Mouse (Mus musculus) midbrain, embryonic 12.5 days (tissue): ENCODE results near the gene Fancc. TPM values are rescaled to one million over a fixed set of nuclear protein-coding genes. Genes with fewer than 3 reads are reported as not detected.
A peak's percentile ranks its signal among the peaks of the same experiment; 100 is the strongest.

Experiments used
- ATAC-seq: fragments of 200-750 bp; cut with Nextera tagmentation; 2 replicates; pipeline ENCODE4 v1.8.0; 2017; ENCODE audit warnings: low read depth, moderate TSS enrichment, moderate library complexity; ENCODE audit not compliant: low FRiP score
- H3K27ac ChIP-seq: fragments of 300-500 bp; sonication (generic); replicated peaks from 2 replicates; pipeline ENCODE4 v1.5.1; 2016; ENCODE audit warnings: mild to moderate bottlenecking
- H3K27me3 ChIP-seq: fragments of 300-500 bp; sonication (generic); 2 replicates; pipeline ENCODE4 v1.6.1; 2016; ENCODE audit warnings: mild to moderate bottlenecking
- H3K36me3 ChIP-seq: fragments of 300-500 bp; sonication (generic); 2 replicates; pipeline ENCODE4 v1.6.1; 2016
- H3K4me1 ChIP-seq: fragments of 300-500 bp; sonication (generic); 2 replicates; pipeline ENCODE4 v1.6.1; 2016
- H3K4me2 ChIP-seq: fragments of 300-500 bp; sonication (generic); replicated peaks from 2 replicates; pipeline ENCODE4 v1.6.1; 2016; ENCODE audit warnings: mild to moderate bottlenecking, moderate library complexity
- H3K4me3 ChIP-seq: fragments of 300-500 bp; sonication (generic); 2 replicates; pipeline ENCODE4 v1.5.1; 2016; ENCODE audit warnings: mild to moderate bottlenecking
- H3K9ac ChIP-seq: fragments of 300-500 bp; sonication (generic); replicated peaks from 2 replicates; pipeline ENCODE4 v1.6.1; 2016; ENCODE audit warnings: mild to moderate bottlenecking, moderate library complexity
- H3K9me3 ChIP-seq: fragments of 300-500 bp; sonication (generic); 2 replicates; pipeline ENCODE4 v1.6.1; 2016; ENCODE audit warnings: mild to moderate bottlenecking
- WGBS: fragments of 180-500 bp; shearing (Covaris S2); methylation state at CpG from one replicate; pipeline ENCODE4 v1.1.7; 2016; 5-methylcytosine and 5-hydroxymethylcytosine counted together
- polyA plus RNA-seq: library from polyadenylated mRNA; unstranded; fragments of >200 nt; fragmentation: Nextera tagmentation; extraction: Ambion mirVana; gene quantifications from 2 replicates; pipeline ENCODE4 v1.2.1, GENCODE M21; 2016

Fancc gene
- polyA plus RNA-seq, 1 experiment from 2014 or later, result 24.8 TPM

GRCm38 (mm10) chr13:63339946-63340345, 157.1 kb downstream of the Fancc start:
- WGBS, result 93% methylated on average over 4 of the region's 4 CpGs
- Histone ChIP-seq H3K9me3 (no peaks in the 10 kb centered on the region), H3K27ac (no peak overlapping the region), H3K9ac (no peak overlapping the region), H3K36me3 (peaks cover 3% of the 10 kb centered on the region; the same call in 1 of the 2 replicates), H3K4me3 (no peak overlapping the region), H3K4me2 (no peak overlapping the region), H3K4me1 (peaks cover 20% of the 10 kb centered on the region), H3K27me3 (peaks cover 11% of the 10 kb centered on the region)
- no peak for ATAC-seq

GRCm38 (mm10) chr13:63337239-63337960, 159.7 kb downstream of the Fancc start:
- Histone ChIP-seq H3K4me2 (no peak overlapping the region), H3K36me3 (peaks cover 3% of the 10 kb centered on the region; the same call in 1 of the 2 replicates), H3K27me3 (peaks cover 16% of the 10 kb centered on the region), H3K9ac (no peak overlapping the region), H3K4me3 (no peak overlapping the region), H3K4me1 (peaks cover 20% of the 10 kb centered on the region), H3K27ac (no peak overlapping the region), H3K9me3 (no peaks in the 10 kb centered on the region)
- 61% methylated on average over 8 of the region's 8 CpGs for WGBS
- ATAC-seq, result no peak

- no peak overlapping the region for H3K4me2 ChIP-seq
- 0 out of 2 replicates have a peak overlapping the region, but pooled peaks have one; percentile 47 for H3K27ac ChIP-seq
- H3K4me3 ChIP-seq, result no peak overlapping the region
- peaks cover 16% of the 10 kb centered on the region for H3K27me3 ChIP-seq
- peaks cover 3% of the 10 kb centered on the region; the same call in 1 of the 2 replicates for H3K36me3 ChIP-seq
- ATAC-seq, result peak; percentile 78
- H3K4me1 ChIP-seq, result peaks cover 20% of the 10 kb centered on the region
- 25% methylated on average over 7 of the region's 7 CpGs for WGBS
- no peaks in the 10 kb centered on the region for H3K9me3 ChIP-seq
- no peak overlapping the region for H3K9ac ChIP-seq
These were observed 160.7 kb downstream of the Fancc start for GRCm38 (mm10) chr13:63336335-63336734.

GRCm38 (mm10) chr13:63335421-63336134, 161.5 kb downstream of the Fancc start:
- no peak overlapping the region for H3K4me2 ChIP-seq
- H3K36me3 ChIP-seq, result peaks cover 3% of the 10 kb centered on the region; the same call in 1 of the 2 replicates
- H3K27ac ChIP-seq, result no peak overlapping the region
- H3K9ac ChIP-seq, result no peak overlapping the region
- peaks cover 16% of the 10 kb centered on the region for H3K27me3 ChIP-seq
- ATAC-seq, result no peak
- H3K4me1 ChIP-seq, result peaks cover 22% of the 10 kb centered on the region
- 60% methylated on average over 4 of the region's 4 CpGs for WGBS
- no peaks in the 10 kb centered on the region for H3K9me3 ChIP-seq
- no peak overlapping the region for H3K4me3 ChIP-seq

DNA sequence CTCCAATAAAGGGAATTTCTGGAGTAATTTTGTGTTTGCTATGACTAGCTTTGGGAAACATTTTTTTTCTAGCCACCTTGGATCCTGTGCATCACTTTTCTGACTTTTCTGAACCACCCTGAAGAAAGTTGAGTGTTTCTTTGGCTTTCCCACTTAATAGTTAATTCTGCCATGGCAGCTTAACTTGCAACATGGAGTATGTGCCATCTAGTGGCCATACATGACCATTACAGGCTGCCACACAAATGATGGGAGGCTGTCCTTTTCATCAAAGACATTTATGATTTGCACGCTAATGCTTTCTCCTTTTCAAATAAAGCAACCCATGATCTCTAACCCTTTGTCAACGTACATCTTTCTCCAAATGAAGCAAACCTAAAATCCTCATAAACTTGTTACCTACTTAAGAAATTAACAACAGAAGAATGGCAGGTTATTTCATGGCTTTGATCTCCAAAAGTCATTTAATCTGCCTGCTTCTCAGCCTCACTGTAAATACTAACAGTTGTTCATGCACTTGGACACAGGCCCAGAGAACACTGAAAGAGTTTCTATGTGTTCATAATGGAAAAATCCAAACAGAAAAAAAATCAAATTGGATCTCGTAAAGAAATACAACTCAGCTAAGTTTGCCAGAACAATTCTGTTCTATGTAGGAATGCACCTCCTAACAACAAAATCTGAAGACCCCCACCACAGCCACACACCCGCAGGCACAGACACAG, 164.3 kb downstream of the Fancc start:
- Histone ChIP-seq H3K4me1 (peaks cover 32% of the 10 kb centered on the region), H3K4me2 (no peak overlapping the region), H3K9ac (no peak overlapping the region), H3K27ac (no peak overlapping the region), H3K4me3 (no peak overlapping the region), H3K36me3 (no peaks in the 10 kb centered on the region), H3K9me3 (no peaks in the 10 kb centered on the region), H3K27me3 (peaks cover 7% of the 10 kb centered on the region; the same call in 1 of the 2 replicates)
- no peak for ATAC-seq
- 54% methylated on average over 4 of the region's 4 CpGs for WGBS

- H3K4me3 ChIP-seq, result no peak overlapping the region
- ATAC-seq, result no peak
- H3K4me2 ChIP-seq, result no peak overlapping the region
- no peaks in the 10 kb centered on the region for H3K36me3 ChIP-seq
- WGBS, result 54% methylated on average over 4 of the region's 4 CpGs
- H3K27ac ChIP-seq, result no peak overlapping the region
- H3K27me3 ChIP-seq, result peaks cover 7% of the 10 kb centered on the region; the same call in 1 of the 2 replicates
- no peak overlapping the region for H3K9ac ChIP-seq
- no peaks in the 10 kb centered on the region for H3K9me3 ChIP-seq
- H3K4me1 ChIP-seq, result peaks cover 19% of the 10 kb centered on the region
These were observed 165.7 kb downstream of the Fancc start for GRCm38 (mm10) chr13:63331379-63331778.

GRCm38 (mm10) chr13:63330236-63330860, 166.7 kb downstream of the Fancc start:
- WGBS, result 25% methylated on average over 9 of the region's 9 CpGs
- no peak overlapping the region for H3K9ac ChIP-seq
- no peak for ATAC-seq
- no peaks in the 10 kb centered on the region for H3K9me3 ChIP-seq
- no peaks in the 10 kb centered on the region for H3K36me3 ChIP-seq
- H3K4me1 ChIP-seq, result peaks cover 13% of the 10 kb centered on the region
- peaks cover 7% of the 10 kb centered on the region; the same call in 1 of the 2 replicates for H3K27me3 ChIP-seq
- no peak overlapping the region for H3K4me3 ChIP-seq
- H3K4me2 ChIP-seq, result no peak overlapping the region
- H3K27ac ChIP-seq, result no peak overlapping the region

DNA sequence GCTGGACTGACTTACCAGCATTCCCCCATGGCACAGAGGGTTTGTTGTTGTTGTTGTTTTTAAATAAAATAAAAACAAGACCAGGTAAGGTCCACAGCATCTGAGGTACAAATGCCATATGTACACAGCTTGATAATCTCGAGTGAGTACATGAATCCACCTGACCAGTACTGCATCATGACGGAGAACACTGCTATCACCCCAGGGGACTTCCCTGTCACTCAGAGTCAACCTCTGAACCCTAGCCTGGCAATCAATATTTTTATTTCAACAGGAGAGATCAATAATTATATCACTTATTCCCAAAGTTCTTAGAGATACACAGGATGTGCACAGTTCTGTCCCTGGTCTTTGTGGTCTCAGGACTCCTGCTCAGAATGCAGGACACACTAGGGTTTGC, 171.1 kb downstream of the Fancc start:
- H3K4me1 ChIP-seq, result peaks cover 13% of the 10 kb centered on the region
- no peaks in the 10 kb centered on the region for H3K9me3 ChIP-seq
- H3K9ac ChIP-seq, result no peak overlapping the region
- ATAC-seq, result no peak
- 0 out of 2 replicates have a peak, but pooled peaks cover 1% of the 10 kb centered on the region for H3K36me3 ChIP-seq
- H3K4me3 ChIP-seq, result no peak overlapping the region
- no peak overlapping the region for H3K4me2 ChIP-seq
- 79% methylated on average over 2 of the region's 2 CpGs for WGBS
- no peak overlapping the region for H3K27ac ChIP-seq
- H3K27me3 ChIP-seq, result 0 out of 2 replicates have a peak, but pooled peaks cover 2% of the 10 kb centered on the region

DNA sequence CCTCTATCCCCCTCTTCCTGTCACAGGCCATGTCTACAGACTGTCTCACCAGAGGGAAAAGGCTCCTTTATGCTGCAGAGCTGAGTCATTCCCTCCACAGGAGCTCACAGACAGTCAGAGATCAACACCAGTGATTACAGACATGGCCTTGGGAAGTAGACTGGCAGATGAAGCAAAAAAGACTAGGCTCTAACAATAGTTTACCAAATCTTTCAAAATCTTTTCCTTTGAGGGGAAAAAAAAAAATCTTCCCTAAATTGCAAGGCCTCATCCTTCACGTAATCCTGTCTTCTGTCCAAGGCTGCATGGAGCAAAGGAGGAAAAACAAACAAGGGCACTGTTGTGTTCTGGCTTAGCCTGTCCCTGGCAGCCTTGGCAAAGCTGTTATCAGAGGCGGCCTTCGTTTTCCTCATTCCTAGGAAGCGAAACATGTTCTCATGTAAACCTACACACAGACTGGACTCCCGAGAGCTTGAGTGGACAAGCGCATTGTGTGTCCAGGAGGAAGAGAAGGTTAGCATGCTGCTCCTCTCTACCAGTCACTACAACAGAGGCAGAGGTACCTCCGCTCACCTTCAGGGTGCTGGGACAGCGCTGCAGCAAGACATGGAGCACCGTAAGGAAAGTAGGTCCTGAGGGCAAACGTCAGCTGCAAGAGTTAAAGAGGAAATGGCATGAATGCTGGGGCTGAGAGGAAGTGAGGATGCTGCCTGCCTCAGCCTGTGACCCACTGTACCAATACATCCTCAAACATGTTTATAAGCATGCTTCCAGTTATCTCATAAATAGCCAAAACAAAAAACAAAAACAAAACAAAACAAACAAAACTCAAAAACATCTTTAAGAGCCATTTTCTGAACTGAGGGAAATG, 171.9 kb downstream of the Fancc start:
- no peak overlapping the region for H3K4me3 ChIP-seq
- 0 out of 2 replicates have a peak, but pooled peaks cover 5% of the 10 kb centered on the region for H3K36me3 ChIP-seq
- 0 out of 2 replicates have a peak, but pooled peaks cover 2% of the 10 kb centered on the region for H3K27me3 ChIP-seq
- no peak overlapping the region for H3K27ac ChIP-seq
- peaks cover 7% of the 10 kb centered on the region for H3K4me1 ChIP-seq
- H3K4me2 ChIP-seq, result no peak overlapping the region
- H3K9me3 ChIP-seq, result no peaks in the 10 kb centered on the region
- 80% methylated on average over 10 of the region's 10 CpGs for WGBS
- no peak for ATAC-seq
- no peak overlapping the region for H3K9ac ChIP-seq

DNA sequence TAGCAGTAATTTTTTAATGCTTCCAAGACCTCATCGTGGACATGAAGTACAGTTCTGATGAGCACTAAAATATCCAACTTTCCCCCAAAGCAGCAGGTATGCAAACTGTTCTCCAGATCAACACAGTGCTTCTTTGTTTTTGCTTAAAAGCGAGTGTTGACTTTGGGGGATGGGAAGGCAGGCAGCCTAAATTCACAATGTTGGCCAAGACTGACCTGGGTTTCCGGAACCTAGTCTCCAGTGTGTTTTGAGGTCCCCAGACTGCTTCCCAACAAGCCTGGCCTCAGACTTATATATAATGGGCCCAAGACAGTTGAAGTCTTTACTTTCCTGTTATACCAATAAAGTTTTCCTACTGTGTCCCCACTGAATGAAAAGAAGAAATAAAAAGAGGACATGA, 172.8 kb downstream of the Fancc start:
- H3K9me3 ChIP-seq, result no peaks in the 10 kb centered on the region
- no peaks in the 10 kb centered on the region for H3K4me1 ChIP-seq
- H3K36me3 ChIP-seq, result 0 out of 2 replicates have a peak, but pooled peaks cover 5% of the 10 kb centered on the region
- no peak for ATAC-seq
- no peak overlapping the region for H3K4me3 ChIP-seq
- H3K27ac ChIP-seq, result no peak overlapping the region
- H3K4me2 ChIP-seq, result no peak overlapping the region
- H3K27me3 ChIP-seq, result no peaks in the 10 kb centered on the region
- WGBS, result 71% methylated on average over 3 of the region's 3 CpGs
- H3K9ac ChIP-seq, result no peak overlapping the region
